Mouse (Mus musculus) hindbrain, embryonic 14.5 days (tissue): ENCODE measurements around the gene Tia1. TPM values are rescaled to one million over a fixed set of nuclear protein-coding genes. Genes with fewer than 3 reads are reported as not detected.

Experiments used
- ATAC-seq: fragments of 200-750 bp; cut with Nextera tagmentation; 2 replicates; pipeline ENCODE4 v1.8.0; 2017; ENCODE audit warnings: moderate number of reproducible peaks, mild to moderate bottlenecking, moderate TSS enrichment, moderate library complexity; ENCODE audit not compliant: low FRiP score
- DNase-seq: peaks from one replicate; pipeline ENCODE4 v3.0.0-alpha.2; 2015; ENCODE audit warnings: low spot score
- H3K27ac ChIP-seq: fragments of 300-500 bp; sonication (generic); 2 replicates; pipeline ENCODE4 v1.5.1; 2014; ENCODE audit warnings: mild to moderate bottlenecking, moderate library complexity
- H3K27me3 ChIP-seq: fragments of 300-500 bp; sonication (generic); 2 replicates; pipeline ENCODE4 v1.6.1; 2014; ENCODE audit warnings: mild to moderate bottlenecking, low read length, mixed read lengths; ENCODE audit not compliant: control insufficient read depth, insufficient read depth
- H3K36me3 ChIP-seq: fragments of 300-500 bp; sonication (generic); replicated peaks from 2 replicates; pipeline ENCODE4 v1.6.1; 2014; ENCODE audit not compliant: control insufficient read depth, insufficient read depth
- H3K4me1 ChIP-seq: fragments of 300-500 bp; sonication (generic); replicated peaks from 2 replicates; pipeline ENCODE4 v1.6.1; 2014; ENCODE audit warnings: antibody characterized with exemption, low read length, mixed read lengths; ENCODE audit not compliant: control insufficient read depth, insufficient read depth
- H3K4me2 ChIP-seq: fragments of 300-500 bp; sonication (generic); replicated peaks from 2 replicates; pipeline ENCODE4 v1.6.1; 2014; ENCODE audit warnings: mild to moderate bottlenecking, moderate library complexity
- H3K4me3 ChIP-seq: fragments of 300-500 bp; sonication (generic); replicated peaks from 2 replicates; pipeline ENCODE4 v1.5.1; 2014; ENCODE audit warnings: mild to moderate bottlenecking, low read length
- H3K9ac ChIP-seq: fragments of 300-500 bp; sonication (generic); 2 replicates; pipeline ENCODE4 v1.6.1; 2014
- H3K9me3 ChIP-seq: fragments of 300-500 bp; sonication (generic); 2 replicates; pipeline ENCODE4 v1.6.1; 2016; ENCODE audit warnings: low read length; ENCODE audit not compliant: control insufficient read depth
- WGBS: fragments of 180-500 bp; shearing (Covaris S2); extraction: QIAGEN DNeasy Blood & Tissue Kit; methylation state at CpG from one replicate; pipeline ENCODE4 v1.1.7; 2014; 5-methylcytosine and 5-hydroxymethylcytosine counted together
- polyA plus RNA-seq: library from polyadenylated mRNA; unstranded; fragments of >200 nt; fragmentation: Nextera tagmentation; extraction: Ambion mirVana; gene quantifications from 2 replicates; pipeline ENCODE4 v1.2.1, GENCODE M21; 2014

The Tia1 gene
- polyA plus RNA-seq, 1 experiment from 2014 or later = 306 TPM

DNA sequence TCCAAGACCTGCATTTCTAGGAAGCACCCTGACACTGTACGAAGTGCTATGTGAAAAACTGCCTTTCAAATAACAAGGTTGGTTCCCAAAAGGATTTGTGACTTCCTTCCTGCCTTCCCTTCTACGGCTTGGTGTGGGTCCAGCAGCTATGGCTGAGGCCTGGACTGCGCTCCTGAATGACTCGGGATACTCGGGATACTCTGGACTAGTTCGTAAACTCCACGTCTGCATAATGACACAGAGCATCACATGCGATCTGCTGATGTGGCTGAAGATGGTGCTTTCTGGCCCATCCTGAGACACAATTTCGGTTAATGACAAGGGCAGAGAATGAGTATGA is 67.7 kb downstream of the Tia1 start:
- Histone ChIP-seq H3K9me3 (no peaks in the 10 kb centered on the region), H3K4me1 (peaks cover 17% of the 10 kb centered on the region), H3K9ac (peak overlapping the region; percentile 64), H3K4me2 (peak overlapping the region; percentile 76), H3K36me3 (peaks cover 35% of the 10 kb centered on the region), H3K4me3 (peak overlapping the region; percentile 29), H3K27ac (peak overlapping the region; percentile 96), H3K27me3 (no peaks in the 10 kb centered on the region)
- DNase-seq = peak; percentile 47
- peak; percentile 28 for ATAC-seq
- WGBS = 27% methylated on average over 9 of the region's 9 CpGs

DNA sequence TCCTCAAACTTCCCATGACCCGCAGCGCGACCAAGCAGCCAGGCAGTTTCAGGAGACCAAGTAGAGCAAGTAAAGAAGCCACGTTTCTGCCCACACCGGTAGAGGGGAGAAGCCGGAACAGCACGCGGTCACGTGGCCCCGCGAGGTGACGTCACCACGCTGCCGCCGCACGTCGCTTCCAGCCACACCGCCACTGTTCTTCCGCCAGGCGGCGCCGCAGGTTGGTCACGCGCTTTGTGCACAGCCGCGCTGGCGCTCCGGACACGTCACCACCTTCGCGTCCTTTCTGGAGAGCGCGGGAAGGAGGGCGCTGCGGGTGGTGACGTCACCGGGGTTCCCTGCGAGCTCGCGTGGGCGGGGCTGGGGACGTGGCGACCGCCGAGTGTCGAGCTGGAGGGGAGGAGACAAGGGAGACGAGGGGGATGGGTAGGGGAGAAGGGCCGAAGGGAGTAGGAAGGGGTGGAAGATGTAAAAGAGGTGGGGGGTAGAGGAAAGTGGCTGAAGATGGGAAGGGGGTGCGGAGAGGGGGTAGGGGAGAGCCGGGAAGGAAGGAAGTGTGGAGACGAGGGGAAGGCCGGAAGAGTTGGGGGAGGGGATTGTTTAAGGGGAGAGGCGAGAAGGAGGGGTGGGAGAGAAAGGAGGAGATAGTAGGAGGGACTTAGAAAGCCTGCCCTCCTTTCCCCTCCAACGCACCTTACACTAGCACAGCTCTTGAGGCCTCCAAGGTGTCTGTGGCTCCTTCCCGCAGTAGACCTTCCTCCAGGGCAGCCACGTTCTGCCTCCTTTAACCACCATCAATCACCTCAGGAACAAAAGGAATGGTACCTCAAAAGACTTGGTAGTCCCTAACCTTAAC is 68.3 kb downstream of the Tia1 start:
- peaks cover 30% of the 10 kb centered on the region; the same call in 1 of the 2 replicates for H3K36me3 ChIP-seq
- peak; percentile 100 for DNase-seq
- peak overlapping the region; percentile 96 for H3K27ac ChIP-seq
- peak overlapping the region; percentile 76 for H3K4me2 ChIP-seq
- H3K9me3 ChIP-seq = no peaks in the 10 kb centered on the region
- peaks cover 17% of the 10 kb centered on the region for H3K4me1 ChIP-seq
- H3K27me3 ChIP-seq = no peaks in the 10 kb centered on the region
- peak; percentile 94 for ATAC-seq
- under 1% methylated on average over 56 of the region's 56 CpGs for WGBS
- peak overlapping the region; percentile 67 for H3K9ac ChIP-seq
- H3K4me3 ChIP-seq = peak overlapping the region; percentile 32

GRCm38 (mm10) chr6:86473077-86473476 is 69.1 kb downstream of the Tia1 start:
- DNase-seq (no peak), ATAC-seq (no peak)
- Histone ChIP-seq H3K27ac (peak overlapping the region; percentile 96), H3K27me3 (no peaks in the 10 kb centered on the region), H3K9ac (peak overlapping the region; percentile 67), H3K4me2 (peak overlapping the region; percentile 58), H3K4me3 (peak overlapping the region; percentile 32), H3K36me3 (peaks cover 24% of the 10 kb centered on the region; the same call in 1 of the 2 replicates), H3K9me3 (no peaks in the 10 kb centered on the region), H3K4me1 (peaks cover 17% of the 10 kb centered on the region)
- 57% methylated on average over 7 of the region's 7 CpGs for WGBS

DNA sequence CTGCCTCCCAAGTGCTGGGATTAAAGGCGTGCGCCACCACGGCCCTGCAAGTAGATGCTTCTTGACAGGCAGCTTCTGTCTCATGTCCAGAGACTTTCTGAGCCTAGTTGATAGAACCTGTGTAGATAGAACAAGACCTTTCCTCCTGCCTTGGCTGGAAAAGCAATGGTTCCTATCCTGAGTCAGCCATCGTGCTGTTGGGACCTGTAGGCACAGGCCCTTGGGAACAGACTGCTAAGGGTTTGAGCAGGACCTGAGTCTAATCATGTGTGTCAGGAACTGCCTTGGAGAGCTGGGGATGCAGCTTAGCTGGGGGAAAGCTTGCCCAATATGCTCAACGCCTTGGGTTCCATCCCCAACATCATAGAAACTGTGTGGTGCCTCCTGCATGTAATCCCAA is 70.1 kb downstream of the Tia1 start:
- Histone ChIP-seq H3K27me3 (no peaks in the 10 kb centered on the region), H3K4me3 (no peak overlapping the region), H3K9ac (no peak overlapping the region), H3K4me1 (peaks cover 17% of the 10 kb centered on the region), H3K9me3 (no peaks in the 10 kb centered on the region), H3K4me2 (no peak overlapping the region), H3K27ac (no peak overlapping the region), H3K36me3 (0 out of 2 replicates have a peak, but pooled peaks cover 16% of the 10 kb centered on the region)
- DNase-seq = no peak
- no peak for ATAC-seq
- 98% methylated on average over 5 of the region's 5 CpGs for WGBS

- Histone ChIP-seq H3K27me3 (no peaks in the 10 kb centered on the region), H3K4me1 (peaks cover 17% of the 10 kb centered on the region), H3K9ac (no peak overlapping the region), H3K27ac (no peak overlapping the region), H3K9me3 (no peaks in the 10 kb centered on the region), H3K4me3 (no peak overlapping the region), H3K36me3 (0 out of 2 replicates have a peak, but pooled peaks cover 10% of the 10 kb centered on the region), H3K4me2 (no peak overlapping the region)
- no peak for DNase-seq
- ATAC-seq = no peak
These were observed 70.7 kb downstream of the Tia1 start for GRCm38 (mm10) chr6:86474646-86475181.

- H3K4me1 ChIP-seq = peaks cover 23% of the 10 kb centered on the region
- no peak overlapping the region for H3K27ac ChIP-seq
- ATAC-seq = no peak
- no peak overlapping the region for H3K9ac ChIP-seq
- H3K4me3 ChIP-seq = no peak overlapping the region
- 82% methylated on average over 9 of the region's 9 CpGs for WGBS
- H3K9me3 ChIP-seq = no peaks in the 10 kb centered on the region
- DNase-seq = no peak
- H3K36me3 ChIP-seq = 0 out of 2 replicates have a peak, but pooled peaks cover under 1% of the 10 kb centered on the region
- no peaks in the 10 kb centered on the region for H3K27me3 ChIP-seq
- H3K4me2 ChIP-seq = no peak overlapping the region
These were observed 71.6 kb downstream of the Tia1 start for GRCm38 (mm10) chr6:86475462-86476167.

DNA sequence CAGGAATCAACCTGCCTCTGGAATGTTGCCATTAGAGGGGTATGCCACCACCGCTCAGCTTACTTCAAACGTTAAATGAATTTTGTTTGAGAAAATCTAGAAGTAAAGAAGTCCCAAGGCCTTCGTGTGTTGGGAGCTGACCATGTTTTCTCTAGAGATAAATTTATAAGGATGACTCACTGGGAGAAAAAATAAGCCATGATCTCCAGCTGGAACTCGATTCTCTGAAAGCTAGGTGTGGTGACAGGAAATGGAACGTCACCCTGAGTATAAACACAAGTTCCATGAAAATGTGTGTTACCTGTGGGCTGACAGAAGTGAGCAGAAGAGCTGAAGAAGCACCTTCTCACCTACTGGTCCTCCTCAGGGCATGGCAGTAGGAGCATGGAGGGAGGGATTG is 72.9 kb downstream of the Tia1 start:
- Histone ChIP-seq H3K9ac (no peak overlapping the region), H3K4me2 (no peak overlapping the region), H3K27me3 (no peaks in the 10 kb centered on the region), H3K4me3 (no peak overlapping the region), H3K4me1 (peaks cover 17% of the 10 kb centered on the region), H3K36me3 (no peaks in the 10 kb centered on the region), H3K9me3 (no peaks in the 10 kb centered on the region), H3K27ac (no peak overlapping the region)
- 85% methylated on average over 5 of the region's 5 CpGs for WGBS
- ATAC-seq = no peak
- DNase-seq = no peak

- Histone ChIP-seq H3K4me1 (peaks cover 6% of the 10 kb centered on the region; the same call in 1 of the 2 replicates), H3K4me2 (no peak overlapping the region), H3K4me3 (no peak overlapping the region), H3K27me3 (no peaks in the 10 kb centered on the region), H3K36me3 (no peaks in the 10 kb centered on the region), H3K9me3 (no peaks in the 10 kb centered on the region), H3K27ac (peak overlapping the region; percentile 26; the same call in 1 of the 2 replicates), H3K9ac (no peak overlapping the region)
- 54% methylated on average over 3 of the region's 3 CpGs for WGBS
- ATAC-seq (no peak), DNase-seq (no peak)
These were observed 75.3 kb downstream of the Tia1 start for GRCm38 (mm10) chr6:86479311-86479710.

DNA sequence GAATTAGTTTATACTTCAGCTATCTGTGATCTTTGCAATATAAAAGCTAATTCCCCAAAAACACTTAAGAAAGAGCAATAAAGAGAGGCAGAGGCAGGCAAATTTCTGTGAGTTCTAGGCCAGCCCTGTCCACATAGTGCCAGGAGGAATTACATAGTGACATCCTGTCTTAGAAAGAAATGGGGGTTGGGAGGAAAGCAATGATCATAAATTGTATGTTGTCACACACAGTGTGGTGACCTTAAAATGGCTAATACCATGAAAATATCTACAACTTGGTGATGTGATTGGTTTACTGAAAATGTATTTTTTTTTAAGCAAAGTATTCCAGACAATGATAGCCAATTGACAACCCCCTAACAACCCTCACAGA is 75.8 kb downstream of the Tia1 start:
- ATAC-seq (no peak), DNase-seq (no peak)
- Histone ChIP-seq H3K27me3 (no peaks in the 10 kb centered on the region), H3K27ac (peak overlapping the region; percentile 64), H3K9me3 (no peaks in the 10 kb centered on the region), H3K4me2 (no peak overlapping the region), H3K4me1 (peaks cover 6% of the 10 kb centered on the region; the same call in 1 of the 2 replicates), H3K36me3 (no peaks in the 10 kb centered on the region), H3K4me3 (no peak overlapping the region), H3K9ac (no peak overlapping the region)
